Mouse (Mus musculus) kidney, postnatal 0 days (tissue): ENCODE results near the gene Tab3. TPM values are rescaled to one million over a fixed set of nuclear protein-coding genes. Genes with fewer than 3 reads are reported as not detected.

Experiments
- ATAC-seq: fragments of 200-750 bp; cut with Nextera tagmentation; replicated peaks from 2 replicates; pipeline ENCODE4 v1.8.0; 2017; ENCODE audit warnings: low read depth, moderate number of reproducible peaks, moderate TSS enrichment, moderate library complexity; ENCODE audit not compliant: low FRiP score
- DNase-seq: peaks from one replicate; pipeline ENCODE4 v3.0.0-alpha.2; 2016; ENCODE audit warnings: low spot score
- H3K27ac ChIP-seq: fragments of 300-500 bp; sonication (generic); 2 replicates; pipeline ENCODE4 v1.5.1; 2014; ENCODE audit warnings: mild to moderate bottlenecking
- H3K27me3 ChIP-seq: fragments of 300-500 bp; sonication (generic); 2 replicates; pipeline ENCODE4 v1.6.1; 2014; ENCODE audit warnings: low read length, mixed read lengths; ENCODE audit not compliant: insufficient read depth
- H3K36me3 ChIP-seq: fragments of 300-500 bp; sonication (generic); 2 replicates; pipeline ENCODE4 v1.6.1; 2014; ENCODE audit warnings: low read length, mixed read lengths; ENCODE audit not compliant: insufficient read depth
- H3K4me1 ChIP-seq: fragments of 300-500 bp; sonication (generic); replicated peaks from 2 replicates; pipeline ENCODE4 v1.6.1; 2014; ENCODE audit warnings: antibody characterized with exemption, low read length, mixed read lengths; ENCODE audit not compliant: insufficient read depth
- H3K4me2 ChIP-seq: fragments of 300-500 bp; sonication (generic); 2 replicates; pipeline ENCODE4 v1.6.1; 2014; ENCODE audit warnings: mild to moderate bottlenecking, low read length, moderate library complexity, mixed read lengths
- H3K4me3 ChIP-seq: fragments of 300-500 bp; sonication (generic); replicated peaks from 2 replicates; pipeline ENCODE4 v1.5.1; 2014; ENCODE audit warnings: low read depth, low read length
- H3K9ac ChIP-seq: fragments of 300-500 bp; sonication (generic); 2 replicates; pipeline ENCODE4 v1.6.1; 2014; ENCODE audit warnings: low read depth, low read length
- H3K9me3 ChIP-seq: fragments of 300-500 bp; sonication (generic); replicated peaks from 2 replicates; pipeline ENCODE4 v1.6.1; 2016; ENCODE audit warnings: low read length, inconsistent platforms, mixed read lengths
- CTCF ChIP-seq: IDR thresholded peaks from 2 replicates; pipeline ENCODE4 v1.5.1; 2016; ENCODE audit warnings: antibody characterized with exemption, low read depth, mild to moderate bottlenecking, moderate library complexity
- WGBS: fragments of 180-500 bp; shearing (Covaris S2); extraction: QIAGEN DNeasy Blood & Tissue Kit; methylation state at CpG from one replicate; pipeline ENCODE4 v1.1.7; 2014; 5-methylcytosine and 5-hydroxymethylcytosine counted together
- polyA plus RNA-seq: library from polyadenylated mRNA; unstranded; fragments of >200 nt; fragmentation: Nextera tagmentation; extraction: Ambion mirVana; gene quantifications from 2 replicates; pipeline ENCODE4 v1.2.1, GENCODE M21; 2015

Gene Tab3
- polyA plus RNA-seq, 1 experiment from 2014 or later = 4.4 TPM

- no peak overlapping the region for H3K4me3 ChIP-seq
- no peaks in the 10 kb centered on the region for H3K36me3 ChIP-seq
- no peak for TF ChIP-seq CTCF
- WGBS = 58% methylated on average over 6 of the region's 6 CpGs
- no peaks in the 10 kb centered on the region for H3K4me1 ChIP-seq
- no peak overlapping the region for H3K9ac ChIP-seq
- H3K4me2 ChIP-seq = no peak overlapping the region
- H3K27ac ChIP-seq = no peak overlapping the region
- DNase-seq (no peak), ATAC-seq (no peak)
- H3K9me3 ChIP-seq = no peaks in the 10 kb centered on the region
- H3K27me3 ChIP-seq = no peaks in the 10 kb centered on the region
Measured at GRCm38 (mm10) chrX:85576310-85576709, 2.5 kb downstream of the Tab3 start.

- no peaks in the 10 kb centered on the region for H3K36me3 ChIP-seq
- DNase-seq = no peak
- no peak overlapping the region for H3K4me3 ChIP-seq
- H3K27ac ChIP-seq = no peak overlapping the region
- H3K27me3 ChIP-seq = no peaks in the 10 kb centered on the region
- no peaks in the 10 kb centered on the region for H3K4me1 ChIP-seq
- no peak for TF ChIP-seq CTCF
- H3K9ac ChIP-seq = no peak overlapping the region
- 37% methylated on average over 2 of the region's 2 CpGs for WGBS
- no peak overlapping the region for H3K4me2 ChIP-seq
- H3K9me3 ChIP-seq = no peaks in the 10 kb centered on the region
- ATAC-seq = no peak
Measured at GRCm38 (mm10) chrX:85580768-85581167, 6.9 kb downstream of the Tab3 start.

GRCm38 (mm10) chrX:85582517-85582916 lies 8.7 kb downstream of the Tab3 start:
- no peaks in the 10 kb centered on the region for H3K36me3 ChIP-seq
- WGBS = 89% methylated on average over 1 of the region's 1 CpGs
- H3K9ac ChIP-seq = no peak overlapping the region
- no peaks in the 10 kb centered on the region for H3K27me3 ChIP-seq
- TF ChIP-seq CTCF = no peak
- no peaks in the 10 kb centered on the region for H3K4me1 ChIP-seq
- H3K4me2 ChIP-seq = no peak overlapping the region
- H3K27ac ChIP-seq = no peak overlapping the region
- no peak for DNase-seq
- no peak for ATAC-seq
- no peak overlapping the region for H3K4me3 ChIP-seq
- H3K9me3 ChIP-seq = no peaks in the 10 kb centered on the region

- Histone ChIP-seq H3K4me2 (no peak overlapping the region), H3K27me3 (no peaks in the 10 kb centered on the region), H3K27ac (no peak overlapping the region), H3K4me3 (no peak overlapping the region), H3K4me1 (no peaks in the 10 kb centered on the region), H3K36me3 (no peaks in the 10 kb centered on the region), H3K9ac (no peak overlapping the region), H3K9me3 (no peaks in the 10 kb centered on the region)
- ATAC-seq (no peak), DNase-seq (no peak)
- peak; percentile 25; the same call in 1 of the 2 replicates for TF ChIP-seq CTCF
Measured at GRCm38 (mm10) chrX:85585575-85585974, 11.8 kb downstream of the Tab3 start.

GRCm38 (mm10) chrX:85614701-85615100 lies 40.9 kb downstream of the Tab3 start:
- TF ChIP-seq CTCF = no peak
- Histone ChIP-seq H3K9me3 (no peaks in the 10 kb centered on the region), H3K4me2 (no peak overlapping the region), H3K4me3 (no peak overlapping the region), H3K36me3 (no peaks in the 10 kb centered on the region), H3K9ac (no peak overlapping the region), H3K27me3 (no peaks in the 10 kb centered on the region), H3K27ac (no peak overlapping the region), H3K4me1 (no peaks in the 10 kb centered on the region)
- DNase-seq (no peak), ATAC-seq (no peak)
- WGBS = 83% methylated on average over 2 of the region's 2 CpGs

GRCm38 (mm10) chrX:85646204-85646777 lies 72.5 kb downstream of the Tab3 start:
- H3K4me1 ChIP-seq = no peaks in the 10 kb centered on the region
- H3K36me3 ChIP-seq = no peaks in the 10 kb centered on the region
- H3K4me3 ChIP-seq = no peak overlapping the region
- DNase-seq (peak; percentile 72), ATAC-seq (no peak)
- 45% methylated on average over 8 of the region's 8 CpGs for WGBS
- H3K9ac ChIP-seq = no peak overlapping the region
- no peaks in the 10 kb centered on the region for H3K27me3 ChIP-seq
- no peaks in the 10 kb centered on the region for H3K9me3 ChIP-seq
- no peak overlapping the region for H3K27ac ChIP-seq
- TF ChIP-seq CTCF = peak; percentile 74
- no peak overlapping the region for H3K4me2 ChIP-seq

GRCm38 (mm10) chrX:85676808-85677207 lies 103.0 kb downstream of the Tab3 start:
- H3K27ac ChIP-seq = no peak overlapping the region
- no peak overlapping the region for H3K4me3 ChIP-seq
- no peaks in the 10 kb centered on the region for H3K36me3 ChIP-seq
- DNase-seq (peak; percentile 64), ATAC-seq (no peak; the same call in 1 of the 2 replicates)
- no peaks in the 10 kb centered on the region for H3K9me3 ChIP-seq
- 20% methylated on average over 7 of the region's 7 CpGs for WGBS
- peak; percentile 80 for TF ChIP-seq CTCF
- no peaks in the 10 kb centered on the region for H3K4me1 ChIP-seq
- no peak overlapping the region for H3K9ac ChIP-seq
- H3K27me3 ChIP-seq = no peaks in the 10 kb centered on the region
- no peak overlapping the region for H3K4me2 ChIP-seq
